Mouse (Mus musculus) midbrain, embryonic 11.5 days (tissue): ENCODE measurements around the gene Slc51b. TPM values are rescaled to one million over a fixed set of nuclear protein-coding genes. Genes with fewer than 3 reads are reported as not detected.

ENCODE experiments used
- ATAC-seq: fragments of 200-750 bp; cut with Nextera tagmentation; 2 replicates; pipeline ENCODE4 v1.8.0; 2017; ENCODE audit warnings: moderate TSS enrichment, moderate library complexity; ENCODE audit not compliant: low FRiP score
- DNase-seq: peaks from one replicate; pipeline ENCODE4 v3.0.0; 2015; ENCODE audit warnings: low spot score; ENCODE audit errors: missing footprints
- H3K27ac ChIP-seq: fragments of 300-500 bp; sonication (generic); 2 replicates; pipeline ENCODE4 v1.5.1; 2014; ENCODE audit warnings: low read depth, low read length
- H3K27me3 ChIP-seq: fragments of 300-500 bp; sonication (generic); 2 replicates; pipeline ENCODE4 v1.6.1; 2014; ENCODE audit warnings: mild to moderate bottlenecking, low read length, moderate library complexity, mixed read lengths; ENCODE audit not compliant: control insufficient read depth, insufficient read depth
- H3K36me3 ChIP-seq: fragments of 300-500 bp; sonication (generic); 2 replicates; pipeline ENCODE4 v1.6.1; 2014; ENCODE audit warnings: mild to moderate bottlenecking, low read length, moderate library complexity, mixed read lengths; ENCODE audit not compliant: control insufficient read depth, insufficient read depth
- H3K4me1 ChIP-seq: fragments of 300-500 bp; sonication (generic); 2 replicates; pipeline ENCODE4 v1.6.1; 2014; ENCODE audit warnings: low read length; ENCODE audit not compliant: control insufficient read depth, insufficient read depth
- H3K4me2 ChIP-seq: fragments of 300-500 bp; sonication (generic); 2 replicates; pipeline ENCODE4 v1.6.1; 2014; ENCODE audit warnings: mild to moderate bottlenecking, moderate library complexity
- H3K4me3 ChIP-seq: fragments of 300-500 bp; sonication (generic); 2 replicates; pipeline ENCODE4 v1.5.1; 2014; ENCODE audit warnings: low read depth, low read length
- H3K9ac ChIP-seq: fragments of 300-500 bp; sonication (generic); 2 replicates; pipeline ENCODE4 v1.6.1; 2014; ENCODE audit warnings: low read length
- H3K9me3 ChIP-seq: fragments of 300-500 bp; sonication (generic); 2 replicates; pipeline ENCODE4 v1.6.1; 2016; ENCODE audit warnings: low read length; ENCODE audit not compliant: control insufficient read depth
- WGBS: fragments of 180-500 bp; shearing (Covaris S2); extraction: QIAGEN DNeasy Blood & Tissue Kit; methylation state at CpG from one replicate; pipeline ENCODE4 v1.1.7; 2014; 5-methylcytosine and 5-hydroxymethylcytosine counted together
- polyA plus RNA-seq: library from polyadenylated mRNA; unstranded; fragments of >200 nt; fragmentation: Nextera tagmentation; extraction: Ambion mirVana; gene quantifications from 2 replicates; pipeline ENCODE4 v1.2.1, GENCODE M21; 2014

The Slc51b gene
- polyA plus RNA-seq, 1 experiment from 2014 or later, result not detected

DNA sequence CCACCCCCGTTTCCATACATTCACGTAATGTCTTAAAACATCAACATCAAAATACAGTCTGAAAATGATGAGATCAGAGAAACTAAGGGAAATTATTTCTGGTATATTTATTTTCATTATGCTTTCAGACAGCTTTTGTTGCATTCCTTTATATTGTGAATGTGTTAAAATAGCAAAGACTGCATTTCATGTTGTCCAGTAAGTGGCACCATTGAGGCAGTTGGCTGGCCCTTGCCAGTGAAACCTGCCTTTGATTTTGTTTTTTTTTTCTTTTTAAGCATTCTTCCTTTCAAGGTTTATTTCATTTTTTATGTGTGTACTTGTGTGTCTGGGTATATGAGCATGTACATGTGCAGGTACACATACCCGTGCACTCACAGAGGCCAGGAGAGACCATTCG is 21.9 kb upstream of the Slc51b start:
- ATAC-seq (no peak), DNase-seq (no peak)
- Histone ChIP-seq H3K9ac (no peak overlapping the region), H3K27ac (no peak overlapping the region), H3K27me3 (no peaks in the 10 kb centered on the region), H3K4me1 (no peaks in the 10 kb centered on the region), H3K4me2 (no peak overlapping the region), H3K4me3 (no peak overlapping the region), H3K36me3 (peaks cover 14% of the 10 kb centered on the region), H3K9me3 (no peaks in the 10 kb centered on the region)
- WGBS, result 89% methylated on average over 4 of the region's 4 CpGs

DNA sequence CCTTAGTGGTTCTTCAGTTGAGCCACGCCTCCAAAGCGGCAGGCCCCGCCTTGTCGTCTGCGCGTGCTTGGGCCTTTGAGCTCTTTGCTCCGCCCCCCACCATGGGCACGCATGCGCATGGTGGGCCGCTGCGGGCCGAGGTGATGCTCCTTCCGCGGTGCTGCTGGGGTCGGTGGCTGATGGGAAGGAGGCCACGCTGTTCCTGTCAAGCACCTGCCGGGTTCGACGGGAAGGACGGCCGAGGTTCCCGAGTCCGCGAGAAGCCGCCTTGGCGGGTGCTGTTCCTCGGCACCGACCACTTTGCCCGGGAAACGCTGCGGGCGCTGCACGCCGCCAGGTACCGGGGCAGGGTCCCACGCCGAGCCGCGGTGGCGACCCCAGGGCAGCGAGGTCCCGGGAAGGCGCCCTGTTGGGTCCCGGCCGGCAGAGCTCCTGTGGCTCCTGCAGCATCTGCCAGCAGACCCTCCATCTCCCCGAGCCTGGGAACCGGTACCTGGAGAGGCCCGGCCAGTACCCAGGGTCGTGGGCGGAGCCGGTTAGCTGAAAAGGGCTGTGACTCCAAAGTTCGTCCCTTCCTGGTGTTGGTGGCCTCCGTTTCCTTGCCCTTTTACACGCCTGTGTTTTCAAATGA is 13.0 kb upstream of the Slc51b start, which contains the start of gene Mtfmt:
Gene Mtfmt, plus strand, starts transcription at position 112 of the 631 bp plus-strand sequence.
- H3K9me3 ChIP-seq, result no peaks in the 10 kb centered on the region
- H3K4me3 ChIP-seq, result peak within 1 kb of the TSS; percentile 88
- no peaks in the 10 kb centered on the region for H3K27me3 ChIP-seq
- peak within 1 kb of the TSS; percentile 81 for H3K9ac ChIP-seq
- H3K27ac ChIP-seq, result no peak within 1 kb of the TSS
- ATAC-seq, result peak; percentile 92
- under 1% methylated on average over 54 of the region's 54 CpGs for WGBS
- peak; percentile 100 for DNase-seq
- peaks cover 7% of the 10 kb centered on the region for H3K4me1 ChIP-seq
- no peaks in the 10 kb centered on the region for H3K36me3 ChIP-seq
- H3K4me2 ChIP-seq, result peak within 1 kb of the TSS; percentile 74

DNA sequence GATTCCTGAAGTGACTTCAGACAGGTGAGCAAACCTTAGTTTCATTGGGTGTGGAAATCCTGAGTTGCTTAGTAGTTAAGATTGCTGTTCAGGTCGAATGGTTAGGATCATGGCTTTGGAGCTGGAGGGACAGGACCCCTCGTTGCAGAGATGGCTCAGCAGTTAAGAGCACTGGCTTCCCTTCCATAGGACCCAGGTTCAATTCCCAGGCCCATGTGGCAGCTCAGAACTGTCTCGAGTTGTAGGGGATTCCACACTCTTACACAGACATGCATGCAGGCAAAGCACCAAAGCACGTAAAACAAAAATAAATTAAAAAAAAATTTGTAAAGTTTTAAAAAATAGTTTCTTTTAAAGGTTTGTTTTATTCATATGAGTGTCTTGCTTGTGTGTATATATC is 12.5 kb upstream of the Slc51b start:
- H3K27me3 ChIP-seq, result no peaks in the 10 kb centered on the region
- 73% methylated on average over 4 of the region's 4 CpGs for WGBS
- H3K4me2 ChIP-seq, result no peak overlapping the region
- DNase-seq (no peak), ATAC-seq (peak; percentile 55; the same call in 1 of the 2 replicates)
- peaks cover 7% of the 10 kb centered on the region for H3K4me1 ChIP-seq
- H3K4me3 ChIP-seq, result 0 out of 2 replicates have a peak overlapping the region, but pooled peaks have one; percentile 88
- H3K27ac ChIP-seq, result no peak overlapping the region
- H3K9me3 ChIP-seq, result no peaks in the 10 kb centered on the region
- H3K36me3 ChIP-seq, result no peaks in the 10 kb centered on the region
- H3K9ac ChIP-seq, result no peak overlapping the region

DNA sequence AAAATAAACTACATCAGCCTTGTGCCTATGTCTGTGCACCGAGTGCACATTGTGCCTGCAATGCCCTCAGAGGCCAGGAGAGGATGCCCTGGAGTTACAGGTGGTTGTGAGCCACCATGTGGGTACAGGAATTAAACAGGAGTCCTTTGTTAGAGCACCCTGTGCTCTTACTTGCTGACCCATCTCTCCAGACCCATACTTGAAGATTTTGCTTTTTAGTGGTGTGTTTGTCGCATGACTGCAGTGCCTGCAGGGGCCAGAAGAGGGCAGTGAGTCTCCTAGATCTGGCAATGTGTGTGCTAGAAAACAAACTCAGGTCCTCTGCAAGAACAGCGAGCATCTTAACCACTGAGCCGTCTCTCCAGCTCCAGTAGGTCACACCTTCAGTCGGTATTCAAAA is 11.4 kb upstream of the Slc51b start:
- H3K4me1 ChIP-seq, result peaks cover 7% of the 10 kb centered on the region
- no peak overlapping the region for H3K27ac ChIP-seq
- H3K36me3 ChIP-seq, result no peaks in the 10 kb centered on the region
- H3K9me3 ChIP-seq, result no peaks in the 10 kb centered on the region
- no peak overlapping the region for H3K9ac ChIP-seq
- DNase-seq, result peak; percentile 91
- no peak for ATAC-seq
- no peak overlapping the region for H3K4me2 ChIP-seq
- no peaks in the 10 kb centered on the region for H3K27me3 ChIP-seq
- no peak overlapping the region for H3K4me3 ChIP-seq
- WGBS, result 64% methylated on average over 5 of the region's 5 CpGs

DNA sequence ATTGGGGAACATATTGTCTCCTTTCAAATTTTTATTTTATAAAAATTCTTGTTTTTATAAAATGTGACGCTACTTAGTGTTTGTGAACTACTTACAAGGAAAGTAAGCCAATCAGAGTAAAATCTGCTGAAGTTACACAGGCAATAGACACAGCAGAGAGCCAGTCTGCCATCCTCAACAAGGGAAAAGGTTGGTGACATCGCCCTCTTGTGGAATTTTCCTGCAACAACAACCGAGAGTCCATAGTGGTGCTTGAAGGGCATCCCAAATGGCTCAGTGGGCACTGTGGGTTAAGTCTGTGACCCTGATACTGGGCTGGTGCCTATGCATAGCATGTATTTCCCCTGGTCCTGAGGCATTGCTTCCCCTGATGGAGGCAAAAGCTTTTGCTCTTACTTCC is 9.5 kb upstream of the Slc51b start:
- Histone ChIP-seq H3K4me2 (no peak overlapping the region), H3K4me3 (no peak overlapping the region), H3K9ac (no peak overlapping the region), H3K9me3 (no peaks in the 10 kb centered on the region), H3K4me1 (peaks cover 7% of the 10 kb centered on the region), H3K27ac (no peak overlapping the region), H3K36me3 (no peaks in the 10 kb centered on the region), H3K27me3 (no peaks in the 10 kb centered on the region)
- ATAC-seq (no peak), DNase-seq (peak; percentile 98)
- WGBS, result 3% methylated on average over 3 of the region's 3 CpGs

- H3K4me2 ChIP-seq, result no peak overlapping the region
- no peak overlapping the region for H3K27ac ChIP-seq
- no peaks in the 10 kb centered on the region for H3K9me3 ChIP-seq
- DNase-seq, result no peak
- no peak overlapping the region for H3K4me3 ChIP-seq
- H3K27me3 ChIP-seq, result no peaks in the 10 kb centered on the region
- no peaks in the 10 kb centered on the region for H3K4me1 ChIP-seq
- 92% methylated on average over 5 of the region's 5 CpGs for WGBS
- no peaks in the 10 kb centered on the region for H3K36me3 ChIP-seq
- no peak overlapping the region for H3K9ac ChIP-seq
- no peak for ATAC-seq
Observed at GRCm38 (mm10) chr9:65430921-65431320, 8.2 kb upstream of the Slc51b start.

- Histone ChIP-seq H3K4me3 (no peak overlapping the region), H3K27me3 (no peaks in the 10 kb centered on the region), H3K36me3 (no peaks in the 10 kb centered on the region), H3K9ac (no peak overlapping the region), H3K4me1 (no peaks in the 10 kb centered on the region), H3K9me3 (no peaks in the 10 kb centered on the region), H3K27ac (no peak overlapping the region), H3K4me2 (no peak overlapping the region)
- ATAC-seq (no peak), DNase-seq (no peak)
Observed at GRCm38 (mm10) chr9:65430401-65430800, 7.6 kb upstream of the Slc51b start.

- Histone ChIP-seq H3K4me1 (no peaks in the 10 kb centered on the region), H3K9ac (no peak overlapping the region), H3K27ac (no peak overlapping the region), H3K4me3 (no peak overlapping the region), H3K4me2 (no peak overlapping the region), H3K27me3 (no peaks in the 10 kb centered on the region), H3K9me3 (no peaks in the 10 kb centered on the region), H3K36me3 (no peaks in the 10 kb centered on the region)
- DNase-seq, result no peak
- ATAC-seq, result no peak
- 91% methylated on average over 5 of the region's 5 CpGs for WGBS
Observed at GRCm38 (mm10) chr9:65428003-65428402, 5.2 kb upstream of the Slc51b start.

DNA sequence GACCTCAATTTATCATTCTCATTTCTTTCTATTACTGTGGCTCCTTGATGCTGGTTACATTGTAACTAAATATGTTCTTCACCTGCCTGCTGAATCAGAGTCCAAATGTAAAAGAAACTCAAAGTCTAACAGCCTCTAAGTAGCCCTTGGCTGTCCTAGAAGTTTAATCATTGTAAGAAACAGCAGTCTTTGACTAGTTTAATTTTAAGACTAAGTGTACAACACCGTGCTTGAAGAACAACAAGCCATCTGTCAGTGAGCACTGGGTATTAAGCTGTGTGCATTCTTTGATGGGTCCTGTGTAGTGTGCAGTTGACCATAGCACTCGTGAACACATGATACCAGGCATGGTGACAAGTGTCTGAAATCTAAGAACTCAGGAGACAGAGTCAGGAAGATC is 4.8 kb upstream of the Slc51b start:
- DNase-seq (no peak), ATAC-seq (no peak)
- H3K9me3 ChIP-seq, result no peaks in the 10 kb centered on the region
- no peak overlapping the region for H3K4me3 ChIP-seq
- H3K27me3 ChIP-seq, result no peaks in the 10 kb centered on the region
- H3K27ac ChIP-seq, result no peak overlapping the region
- no peak overlapping the region for H3K9ac ChIP-seq
- 77% methylated on average over 2 of the region's 2 CpGs for WGBS
- no peak overlapping the region for H3K4me2 ChIP-seq
- H3K4me1 ChIP-seq, result no peaks in the 10 kb centered on the region
- no peaks in the 10 kb centered on the region for H3K36me3 ChIP-seq
